Mouse (Mus musculus) urinary bladder, adult 18-20 months (tissue): ENCODE results near the gene Tmem206.

Experiments
- DNase-seq, 2 experiments: peaks; one replicate each; pipeline ENCODE4 v3.0.0; 2022; ENCODE audit warnings: low spot score in 2 of 2, mixed read lengths in 2 of 2

Gene Tmem206

DNA sequence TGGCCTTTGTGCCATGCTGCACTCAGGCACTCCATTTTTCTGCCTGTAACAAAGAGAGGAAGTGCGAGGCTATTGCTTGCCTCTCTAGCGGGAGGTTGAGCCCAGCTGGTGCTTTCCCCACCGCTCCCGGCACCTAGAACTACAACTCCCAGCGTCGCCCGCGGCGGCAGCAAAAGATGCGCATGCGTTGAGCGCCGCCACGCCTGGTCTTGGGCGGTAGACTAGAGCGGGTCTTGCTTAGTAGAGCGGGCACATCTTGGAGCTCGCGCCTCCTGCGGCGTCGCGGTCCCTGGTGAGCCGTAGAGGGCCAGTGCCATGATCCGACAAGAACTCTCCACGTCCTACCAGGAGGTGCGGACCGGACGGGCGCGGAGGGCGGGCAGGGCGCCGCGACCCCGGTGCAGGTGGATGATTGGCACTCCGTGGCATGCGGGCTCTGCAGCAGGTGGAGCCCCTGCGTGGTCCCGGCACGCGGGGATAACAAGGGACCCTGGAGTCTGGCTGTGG lies at the start of gene Tmem206:
Gene Tmem206 (plus strand): TSS at position 187 of the 507 bp plus-strand sequence.
- DNase-seq = peak; percentile 90 to 95

DNA sequence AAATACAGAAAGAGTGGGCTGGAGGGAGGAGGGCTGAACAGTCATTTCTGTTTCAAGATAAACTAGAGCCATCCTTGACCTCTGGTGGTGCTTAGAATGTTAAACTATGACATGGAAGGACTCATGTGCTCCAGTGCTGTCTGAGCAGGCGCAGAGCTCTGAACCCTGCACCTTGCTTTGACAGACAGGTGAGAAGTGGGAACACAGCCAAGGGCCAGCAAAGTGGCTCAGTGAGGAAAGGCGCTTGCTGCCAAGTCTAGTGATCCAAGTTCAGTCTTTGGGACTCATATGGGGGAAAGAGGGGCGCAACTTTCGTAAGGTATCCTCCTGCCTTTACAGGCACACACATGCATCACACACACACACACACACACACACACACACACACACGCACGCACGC lies 49.5 kb upstream of the Tmem206 start:
- no peak for DNase-seq

DNA sequence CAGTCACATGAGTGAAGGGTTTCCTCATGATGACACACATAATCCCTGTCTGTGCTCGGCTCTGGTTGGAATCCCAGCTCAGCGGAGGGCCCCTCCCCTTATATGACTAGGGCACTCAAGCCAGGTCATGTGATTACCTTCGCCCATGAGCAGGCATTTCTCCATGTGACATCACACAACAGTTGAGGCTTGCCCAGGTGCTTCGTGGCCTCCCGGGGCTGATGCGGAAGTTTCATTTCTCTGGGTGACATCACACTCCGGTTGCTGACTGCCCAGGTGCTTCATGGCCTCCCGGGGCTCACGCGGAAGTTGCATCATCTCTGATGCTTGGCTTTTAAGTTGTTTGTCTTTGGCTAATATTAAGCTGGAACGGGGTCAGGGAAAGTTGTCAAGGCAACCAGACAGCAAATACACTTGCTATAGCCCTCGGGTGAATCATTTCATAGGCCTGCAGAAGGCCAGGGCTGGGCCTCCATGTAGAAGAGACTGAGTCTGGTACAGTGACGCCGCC lies 48.1 kb upstream of the Tmem206 start:
- DNase-seq = peak; percentile 54 to 76

DNA sequence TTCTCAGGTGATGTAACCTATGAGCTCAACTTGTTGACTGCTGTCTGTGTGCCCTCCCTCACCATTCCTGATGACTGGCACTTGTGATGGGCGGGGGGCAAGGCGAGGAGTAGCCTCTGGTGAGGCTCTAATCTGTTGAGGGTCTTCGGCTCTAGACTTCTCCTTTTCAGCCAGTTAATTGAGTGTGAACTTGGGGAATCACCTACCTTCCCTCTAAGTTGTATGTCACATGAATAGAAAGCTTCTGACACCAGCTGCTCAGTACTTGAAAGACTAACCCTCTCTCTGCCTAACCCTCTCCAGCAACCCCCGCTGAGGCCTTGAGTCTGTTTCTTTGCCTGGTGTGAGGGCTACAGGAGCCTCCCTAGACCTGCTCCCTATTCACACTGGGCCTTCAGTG lies 47.4 kb upstream of the Tmem206 start:
- no peak for DNase-seq

DNA sequence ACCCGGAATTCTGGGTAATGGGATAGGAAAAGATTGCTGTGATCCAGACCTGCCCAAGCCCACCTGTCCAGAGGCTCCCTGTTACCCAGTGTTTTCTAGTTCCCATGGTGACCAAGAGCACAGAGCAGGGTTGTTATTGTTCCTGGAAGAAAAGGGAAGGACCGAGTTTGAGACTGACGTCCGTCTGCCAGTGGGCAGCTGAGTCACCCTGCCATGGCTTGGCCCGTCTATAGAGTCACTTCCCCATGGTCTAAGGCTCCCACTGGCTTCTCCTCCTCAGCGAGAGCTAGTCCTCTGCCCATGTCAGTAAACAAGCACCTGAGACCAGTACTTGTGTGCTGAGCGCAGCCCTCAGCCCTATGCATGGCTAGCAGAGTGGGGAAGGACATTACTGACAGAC lies 44.5 kb upstream of the Tmem206 start:
- DNase-seq = no peak

DNA sequence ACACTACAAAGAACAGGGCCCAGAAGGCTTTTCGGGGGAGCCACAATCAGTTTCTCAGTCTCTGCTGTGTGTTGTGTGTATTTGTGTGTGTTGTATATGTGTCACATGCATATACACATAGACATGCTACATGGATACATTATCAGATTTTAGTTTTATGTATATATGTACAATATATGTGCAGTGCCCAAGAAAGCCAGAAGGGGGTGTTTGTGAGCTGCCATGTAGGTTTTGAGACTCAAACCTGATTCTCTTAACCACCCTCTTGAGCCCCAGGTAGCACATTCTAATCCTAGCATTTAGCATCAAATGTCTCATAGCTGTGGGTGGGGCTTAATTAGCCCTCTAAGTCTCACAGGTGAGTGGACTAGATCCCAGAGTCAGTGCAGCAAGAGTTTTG lies 43.4 kb upstream of the Tmem206 start:
- DNase-seq = no peak

DNA sequence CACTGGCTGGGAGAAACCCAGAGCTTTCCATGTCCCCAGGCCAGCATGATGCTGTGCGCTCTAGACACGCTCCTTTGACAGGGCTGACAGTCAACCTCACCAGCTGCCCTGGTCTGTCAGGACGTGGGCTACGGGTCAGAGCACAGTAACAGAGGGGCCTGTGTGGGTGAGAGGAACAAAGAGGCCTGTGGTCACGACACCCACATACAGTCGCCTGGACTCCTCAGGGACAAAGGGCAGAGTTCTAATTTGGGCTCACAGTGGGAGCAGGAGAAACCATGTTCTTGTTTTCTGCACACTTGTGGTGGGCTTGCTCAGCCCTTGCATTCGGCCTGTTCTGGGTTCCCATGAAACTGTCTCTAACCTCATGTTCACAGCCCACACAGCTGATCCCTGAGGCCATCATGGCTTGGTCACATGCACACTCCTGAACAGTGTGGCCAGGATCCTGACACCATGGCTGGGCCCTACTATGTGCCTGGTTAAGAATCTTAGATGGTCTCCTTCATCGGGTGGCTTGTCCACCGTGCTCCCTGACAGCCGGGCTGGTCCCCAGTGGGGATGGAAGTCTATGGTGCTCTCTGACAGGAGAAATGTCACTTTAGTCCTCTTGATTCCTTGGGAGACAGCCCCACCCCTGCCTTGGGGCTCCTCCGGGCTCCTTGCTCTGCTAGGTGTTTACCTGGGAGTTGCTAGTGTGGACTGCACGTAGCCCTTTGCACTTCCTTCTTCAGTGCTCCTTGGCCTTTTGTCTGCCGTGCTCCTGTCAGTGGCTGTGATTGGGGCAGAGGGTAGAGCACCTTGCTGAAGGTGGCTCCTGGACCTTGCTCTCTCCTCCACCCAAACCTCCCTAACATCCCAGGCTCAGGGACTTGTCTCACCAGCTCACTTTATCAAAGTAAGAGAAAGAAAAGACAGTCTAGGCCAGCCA lies 42.3 kb upstream of the Tmem206 start:
- no peak for DNase-seq

DNA sequence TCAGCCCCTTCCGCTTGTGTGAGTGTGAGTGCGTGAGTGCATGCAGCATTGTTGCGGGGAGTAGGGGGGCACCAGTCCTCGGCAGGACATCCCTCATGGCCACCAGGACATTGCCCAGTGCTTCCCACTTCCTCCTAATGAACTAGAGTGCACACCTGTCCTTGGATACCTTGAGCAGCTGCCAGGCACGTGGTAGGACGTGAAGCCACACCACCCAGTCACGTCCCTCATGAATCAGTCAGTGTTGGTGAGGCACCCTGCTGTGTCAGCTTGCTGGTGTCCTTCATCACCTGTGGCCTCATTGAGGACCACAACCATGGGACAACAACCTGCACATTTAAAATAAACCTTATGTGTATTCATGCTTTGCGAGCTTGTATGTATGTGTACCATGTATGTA lies 41.2 kb upstream of the Tmem206 start:
- DNase-seq = no peak

DNA sequence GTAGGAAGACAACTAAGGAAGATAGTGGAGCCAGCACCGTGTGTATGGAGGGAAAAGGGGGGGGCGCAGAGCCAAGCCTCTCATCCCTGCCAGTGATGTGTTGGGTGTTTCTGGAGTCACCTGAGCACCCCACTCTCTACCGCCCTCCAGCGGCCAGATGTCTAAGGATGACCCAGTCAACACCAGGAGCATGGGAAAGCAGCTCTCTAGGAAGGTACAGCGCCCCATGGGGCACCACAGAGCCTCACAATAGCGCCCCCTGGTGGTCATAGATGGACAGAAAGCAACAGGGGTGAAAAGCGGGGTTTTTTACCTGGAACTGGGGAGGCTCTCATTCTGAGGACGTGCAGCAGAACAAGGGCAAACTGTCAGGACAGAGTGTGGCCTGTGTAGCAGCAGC lies 37.0 kb upstream of the Tmem206 start:
- DNase-seq = no peak

DNA sequence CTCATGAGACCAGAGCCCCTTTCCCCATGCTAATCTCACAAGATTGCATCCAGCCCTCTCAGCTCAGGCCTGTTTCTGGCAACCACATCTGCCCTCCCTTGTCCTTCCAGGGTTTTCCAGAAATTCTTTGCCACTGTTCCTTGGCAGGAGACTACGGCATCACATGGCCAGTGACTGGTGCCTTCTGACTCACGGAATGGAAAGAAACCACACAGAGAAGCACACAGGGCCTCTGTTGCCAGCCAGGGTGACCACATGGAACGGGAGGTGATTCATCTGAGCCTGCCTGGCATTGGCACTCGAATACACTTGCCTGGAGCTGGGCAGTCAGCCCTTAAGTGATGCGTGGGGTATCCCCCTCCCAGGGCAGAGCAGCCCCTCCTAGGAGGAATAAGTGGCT lies 33.4 kb upstream of the Tmem206 start:
- peak in 1 of 2 experiments; percentile 56 for DNase-seq

DNA sequence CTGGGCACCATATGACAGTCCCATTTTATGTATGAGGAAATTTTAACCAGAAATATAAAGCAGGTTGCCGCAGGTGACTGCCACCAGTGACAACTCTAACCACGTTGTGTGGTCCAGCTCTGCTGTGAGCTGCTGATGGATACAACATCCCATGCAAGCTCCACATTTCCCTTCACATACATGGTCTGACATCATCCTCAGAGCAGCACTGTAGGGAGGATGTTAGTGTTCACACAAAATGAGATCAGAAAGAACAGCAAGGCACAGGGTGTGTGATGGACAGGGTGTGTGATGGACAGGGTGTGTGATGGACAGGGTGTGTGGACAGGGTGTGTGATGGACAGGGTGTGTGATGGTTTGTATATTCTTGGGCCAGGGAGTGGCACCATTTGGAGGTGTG lies 32.7 kb upstream of the Tmem206 start:
- no peak for DNase-seq

DNA sequence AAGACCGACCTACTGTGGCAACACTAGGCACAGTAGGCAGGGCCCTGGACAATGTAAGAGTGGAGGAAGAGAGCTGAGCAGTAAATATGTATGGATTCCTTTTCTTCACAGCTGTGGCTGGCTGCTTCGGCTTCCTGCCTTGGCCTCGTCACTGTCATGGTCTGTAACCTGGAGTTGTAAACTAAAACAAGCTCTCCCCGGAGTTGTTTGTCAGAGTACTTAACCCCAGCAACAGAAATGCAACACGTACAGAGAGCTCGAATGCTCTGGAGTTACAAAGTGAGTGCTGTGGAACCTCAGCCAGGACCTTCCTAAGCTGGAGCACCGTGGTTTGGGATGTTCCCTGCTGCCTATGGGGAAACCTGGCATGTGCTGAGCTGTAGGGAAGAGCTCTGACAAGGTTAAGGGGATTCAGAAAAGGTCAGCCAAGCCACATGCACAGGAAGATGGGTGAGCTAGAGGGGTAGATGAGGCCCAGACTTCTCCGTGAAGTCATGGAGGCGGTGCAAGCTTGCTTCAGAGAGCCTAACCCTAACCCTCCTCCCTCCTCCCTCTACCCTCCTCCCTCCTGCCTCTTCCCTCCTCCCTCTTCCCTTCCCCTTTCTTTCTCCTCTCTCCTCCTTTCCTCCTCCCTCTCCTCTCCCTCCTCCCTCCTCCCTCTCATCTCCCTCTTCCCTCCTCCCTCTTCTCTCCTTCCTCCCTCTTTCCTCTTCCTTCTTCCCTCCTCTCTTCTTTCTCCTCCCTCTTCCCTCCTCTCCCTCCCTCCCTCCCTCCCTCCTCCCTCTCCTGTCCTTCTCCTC lies 31.5 kb upstream of the Tmem206 start:
- no peak for DNase-seq

DNA sequence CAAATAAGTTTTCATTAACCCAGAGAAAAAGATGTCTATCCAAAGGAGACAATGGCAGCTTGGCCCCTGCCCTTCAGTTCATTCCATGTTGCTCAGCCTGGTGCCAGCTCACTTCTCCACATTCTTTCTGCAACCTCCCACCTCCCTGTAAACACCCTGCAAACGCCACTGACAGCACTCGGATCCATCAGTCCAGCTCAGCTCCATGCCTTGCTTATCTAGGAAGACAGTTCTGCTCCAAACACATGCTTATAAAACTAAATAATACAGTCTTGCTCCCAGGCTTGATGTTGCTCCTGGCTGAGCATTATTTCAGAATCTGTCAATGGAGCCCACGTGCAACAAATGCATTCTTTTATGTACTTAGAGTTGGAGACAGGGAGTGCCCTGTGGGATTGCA lies 29.9 kb upstream of the Tmem206 start:
- no peak for DNase-seq

DNA sequence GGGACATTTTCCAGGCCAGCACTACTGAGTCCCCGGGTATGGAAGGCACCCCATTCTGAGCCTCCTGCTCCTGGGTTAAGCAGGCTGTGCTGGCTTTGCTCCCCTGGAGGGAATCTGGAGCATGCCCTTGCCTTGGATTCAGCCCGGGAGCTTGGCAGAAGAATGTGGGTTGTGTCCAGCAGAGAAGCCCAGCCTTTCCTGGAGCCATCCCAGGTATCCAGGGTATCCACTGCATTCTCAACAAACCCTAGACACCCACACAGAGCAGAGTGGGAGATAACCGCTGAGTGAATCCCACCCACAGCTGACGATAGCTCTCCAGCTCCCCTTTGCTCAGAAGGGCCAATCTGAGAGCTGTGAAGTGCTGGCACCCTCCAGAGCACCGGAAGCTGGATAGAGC lies 29.3 kb upstream of the Tmem206 start:
- DNase-seq = peak in 1 of 2 experiments; percentile 48

DNA sequence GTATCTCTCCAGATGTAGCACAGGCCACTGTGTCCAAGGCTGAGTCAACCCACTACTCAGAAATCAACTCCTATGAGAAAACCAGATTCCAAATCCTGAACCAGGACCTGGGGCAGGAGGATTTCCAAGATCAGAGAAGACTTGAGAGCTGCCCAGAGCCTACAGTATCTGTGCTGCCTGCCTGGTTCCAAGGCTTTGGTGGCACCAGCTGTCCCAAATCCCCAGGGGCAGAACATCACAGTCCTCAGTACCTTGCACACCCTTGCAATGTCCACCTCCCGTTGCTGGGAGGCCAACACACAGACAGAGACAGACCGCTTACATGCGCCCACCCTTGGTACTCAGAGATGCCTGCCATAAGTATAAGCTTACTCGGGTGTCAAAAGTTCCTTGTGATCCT lies 27.4 kb upstream of the Tmem206 start:
- DNase-seq = no peak

DNA sequence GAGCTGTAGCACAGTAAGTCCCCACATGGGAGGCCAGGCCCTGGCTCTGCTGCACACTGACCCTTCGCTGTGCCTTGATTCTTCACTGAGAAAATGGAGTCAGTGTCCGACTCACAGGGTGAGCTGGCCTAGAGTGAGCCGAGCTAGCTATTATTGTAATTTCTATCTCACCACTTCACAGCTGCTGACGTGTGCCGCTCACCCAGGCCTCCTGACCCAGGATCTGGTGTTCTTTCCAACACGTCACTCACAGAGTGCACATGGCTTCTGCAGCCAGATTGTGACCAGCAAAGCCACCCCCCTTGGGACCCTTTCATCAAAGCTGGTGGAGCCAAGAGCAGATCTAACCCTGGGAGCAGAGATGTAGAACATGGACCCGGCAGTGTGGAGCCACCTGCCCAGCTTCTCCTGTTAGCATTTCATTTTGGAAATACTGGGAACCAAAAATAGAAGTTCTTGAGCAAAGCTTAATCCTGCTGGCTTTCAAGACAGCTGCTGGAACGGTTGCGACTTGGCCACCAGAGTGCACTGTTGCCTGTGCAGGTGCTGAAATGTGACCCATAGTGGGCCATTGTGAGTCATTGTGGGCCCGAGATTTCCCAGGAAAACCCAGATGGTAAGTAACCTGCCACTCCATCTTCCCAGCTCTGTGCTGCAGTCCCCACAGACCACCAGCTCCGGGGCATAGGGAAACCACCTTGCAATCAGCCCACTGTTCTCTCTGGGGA lies 26.3 kb upstream of the Tmem206 start:
- peak in 1 of 2 experiments; percentile 38 for DNase-seq

DNA sequence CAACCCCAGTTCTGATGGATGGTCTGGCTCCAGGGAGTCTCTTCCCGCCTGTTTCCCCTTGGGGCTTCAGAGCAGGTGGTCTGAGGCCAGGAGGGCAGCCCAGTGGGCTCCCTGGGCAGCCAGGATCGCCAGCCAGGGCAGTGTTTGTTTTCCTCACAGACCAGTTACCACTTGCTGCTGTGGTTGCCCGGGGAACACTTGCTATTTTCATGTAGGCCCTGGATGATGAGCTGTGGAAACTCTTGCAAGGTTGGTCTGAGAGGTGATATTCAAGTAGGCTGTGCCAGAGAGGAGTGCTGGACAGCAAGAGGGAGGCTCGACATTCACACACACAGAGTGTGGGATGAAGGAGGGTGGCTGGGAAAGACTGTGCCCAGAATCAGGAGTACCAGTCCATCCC lies 23.8 kb upstream of the Tmem206 start:
- no peak for DNase-seq

DNA sequence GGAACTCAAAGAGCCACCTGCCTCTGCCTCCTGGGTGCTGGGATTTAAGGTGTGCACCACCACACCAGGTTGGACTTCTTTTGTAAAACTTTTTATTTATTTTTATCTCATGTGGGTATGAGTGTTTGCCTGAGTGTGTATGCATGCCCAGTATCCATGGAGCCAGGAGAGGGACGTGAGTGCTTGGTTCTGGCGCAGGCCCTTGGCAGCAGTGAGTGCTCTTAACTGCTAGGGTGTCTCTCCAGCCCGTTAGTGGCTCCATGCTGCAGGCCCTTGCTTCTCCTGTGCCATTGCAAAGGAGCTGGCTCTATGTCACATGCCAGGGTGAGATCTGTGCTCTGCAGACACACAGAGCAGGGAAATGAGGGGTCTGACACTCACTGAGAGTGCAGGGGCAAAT lies 22.0 kb upstream of the Tmem206 start:
- DNase-seq = no peak

DNA sequence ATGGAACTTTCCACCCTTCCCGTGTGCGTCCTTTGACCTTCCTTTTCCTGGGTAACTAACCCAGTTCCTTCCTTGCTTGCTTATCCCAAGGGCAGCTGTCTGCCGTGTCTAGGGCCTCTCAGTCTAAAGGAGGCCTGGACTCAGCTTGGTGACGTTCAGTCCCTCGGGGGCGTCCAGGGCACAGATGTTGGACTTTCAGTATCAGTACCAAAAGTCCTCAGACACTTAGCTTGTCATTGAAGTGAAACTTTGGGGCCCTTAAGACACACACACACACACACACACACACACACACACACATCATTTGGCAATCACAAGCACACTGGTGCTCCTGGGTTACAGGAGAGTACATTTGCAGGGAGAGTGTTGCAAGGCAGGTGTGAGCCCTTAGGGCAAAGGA lies 21.5 kb upstream of the Tmem206 start:
- no peak for DNase-seq

DNA sequence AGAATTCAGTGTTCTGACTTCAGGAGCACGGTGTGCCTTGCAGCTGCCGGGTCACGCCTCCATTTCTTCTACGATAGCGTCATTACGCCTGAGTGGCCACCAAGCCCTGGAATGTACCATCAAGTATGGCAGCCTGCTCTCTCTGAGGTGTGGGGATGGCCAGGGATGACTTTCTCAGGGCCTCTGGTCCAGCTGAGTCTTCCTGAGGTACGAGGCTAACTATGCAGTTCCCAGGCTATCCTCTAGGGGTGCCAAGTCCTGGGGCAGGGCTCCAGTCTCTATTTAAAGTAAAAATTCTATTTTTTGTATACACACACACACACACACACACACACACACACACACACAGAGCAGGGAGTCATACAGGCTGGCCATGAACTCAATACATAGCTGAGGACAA lies 20.1 kb upstream of the Tmem206 start:
- no peak for DNase-seq

DNA sequence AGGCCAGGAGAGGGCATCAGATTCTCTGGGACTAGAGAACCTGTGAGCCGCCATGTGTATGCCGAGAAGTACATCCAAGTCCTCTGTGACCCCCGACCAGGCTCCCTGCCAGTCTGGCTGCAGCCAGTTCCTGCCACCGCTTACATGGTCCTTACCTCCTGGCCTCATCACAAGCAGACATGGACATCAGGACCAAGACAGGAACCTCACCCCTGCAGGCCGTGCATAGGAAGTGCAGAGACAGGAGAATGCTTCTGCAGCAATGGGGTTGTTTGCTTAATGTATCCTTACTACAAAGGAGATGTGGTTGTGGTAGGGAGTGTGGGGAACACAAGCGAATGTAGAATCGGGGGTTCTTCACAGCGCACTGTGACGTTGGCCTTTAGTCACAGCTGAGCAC lies 19.4 kb upstream of the Tmem206 start:
- DNase-seq = no peak
